Mouse (Mus musculus) left cerebral cortex, adult 18-20 months (tissue): Measurements from ENCODE around the gene Slc43a1. TPM values are rescaled to one million over a fixed set of nuclear protein-coding genes. Genes with fewer than 3 reads are reported as not detected.
"Not testable (repeated sequence)": the region's sequence is repeated elsewhere in the genome, so short reads cannot be mapped to it uniquely, and the experiment has no call there.

Source experiments
- DNase-seq, 2 experiments: peaks; one replicate each; pipeline ENCODE4 v3.0.0; 2021 to 2022; ENCODE audit warnings: low spot score in 2 of 2, mixed read lengths in 1 of 2
- total RNA-seq, 2 experiments: library from RNA; stranded (reverse); gene quantifications; 2 replicates each; pipeline ENCODE4 v1.2.3; 2021

Slc43a1 gene
- total RNA-seq, 2 experiments from 2014 or later, result 0.21 to 0.23 TPM

- DNase-seq, result no peak
Observed at GRCm38 (mm10) chr2:84893359-84893758, 54.7 kb downstream of the Slc43a1 start.

GRCm38 (mm10) chr2:84895495-84896198 lies 57.0 kb downstream of the Slc43a1 start:
- DNase-seq, result no peak

GRCm38 (mm10) chr2:84896686-84897085 lies 58.0 kb downstream of the Slc43a1 start:
- DNase-seq, result not testable (repeated sequence)

- no peak for DNase-seq
Observed at GRCm38 (mm10) chr2:84912722-84913121, 74.1 kb downstream of the Slc43a1 start.

Other genes with a start within 250 kb of the Slc43a1 start
- 10 to 100 TPM; 59.5 to 62.9 TPM for gene Ctnnd1, start 188.1 kb upstream of the Slc43a1 start, total RNA-seq
- not detected for gene Btbd18, start 179.8 kb upstream of the Slc43a1 start, total RNA-seq
- 10 to 100 TPM; 28.9 to 37.9 TPM for gene Selenoh, start 168.1 kb upstream of the Slc43a1 start, total RNA-seq
- 1 to 10 TPM; 5.8 to 6.1 TPM for gene Gm28635, start 160.8 kb upstream of the Slc43a1 start, total RNA-seq
- 10 to 100 TPM; 31.4 to 33.8 TPM for gene Med19, start 160.4 kb upstream of the Slc43a1 start, total RNA-seq
- 100 to 1,000 TPM; 235 to 251 TPM for gene Tmx2, start 159.7 kb upstream of the Slc43a1 start, total RNA-seq
- gene Zdhhc5, start 123.7 kb upstream of the Slc43a1 start, total RNA-seq, result 10 to 100 TPM; 49.2 TPM
- 10 to 100 TPM; 10.4 to 10.5 TPM for gene Clp1, start 111.5 kb upstream of the Slc43a1 start, total RNA-seq
- 10 to 100 TPM; 92.2 to 93.5 TPM for gene Ypel4, start 104.8 kb upstream of the Slc43a1 start, total RNA-seq
- gene Gm19426, start 95.2 kb upstream of the Slc43a1 start, total RNA-seq, result 1 to 10 TPM; 2.2 to 2.5 TPM
- 1 to 10 TPM; 8.5 to 9.2 TPM for gene Serping1, start 63.4 kb upstream of the Slc43a1 start, total RNA-seq
- 1 to 10 TPM; 8.2 to 8.5 TPM for gene Ube2l6, start 40.0 kb upstream of the Slc43a1 start, total RNA-seq
- gene Smtnl1, start 16.2 kb upstream of the Slc43a1 start, total RNA-seq, result not detected
- 10 to 100 TPM; 46.9 to 57.8 TPM for gene Timm10, start 11.9 kb upstream of the Slc43a1 start, total RNA-seq
- 10 to 100 TPM; 91.9 to 95.9 TPM for gene Rtn4rl2, start 47.9 kb downstream of the Slc43a1 start, total RNA-seq
- under 1 TPM; 0.19 to 0.33 TPM for gene Slc43a3, start 97.7 kb downstream of the Slc43a1 start, total RNA-seq
- gene Prg2, start 141.6 kb downstream of the Slc43a1 start, total RNA-seq, result not detected
- not detected for gene Prg3, start 149.4 kb downstream of the Slc43a1 start, total RNA-seq
- 100 to 1,000 TPM; 105 to 109 TPM for gene Ssrp1, start 198.4 kb downstream of the Slc43a1 start, total RNA-seq
- gene P2rx3, start 198.6 kb downstream of the Slc43a1 start, total RNA-seq, result 1 to 10 TPM; 1.9 to 2.1 TPM
- gene Tnks1bp1, start 209.2 kb downstream of the Slc43a1 start, total RNA-seq, result 100 to 1,000 TPM; 128 to 136 TPM